Mouse (Mus musculus) lung, adult 18-20 months (tissue): ENCODE data around the gene Sgcd.

Source experiments
- DNase-seq, 2 experiments: peaks; one replicate each; pipeline ENCODE4 v3.0.0; 2022; ENCODE audit warnings: mixed read lengths in 2 of 2

Gene Sgcd

GRCm38 (mm10) chr11:46920244-46920643 lies 1068.5 kb downstream of the Sgcd start:
- no peak for DNase-seq

- no peak for DNase-seq
These were observed 1076.0 kb downstream of the Sgcd start for GRCm38 (mm10) chr11:46912656-46913237.

GRCm38 (mm10) chr11:46904281-46904680 lies 1084.5 kb downstream of the Sgcd start:
- no peak for DNase-seq

- no peak for DNase-seq
These were observed 1099.7 kb downstream of the Sgcd start for GRCm38 (mm10) chr11:46889093-46889492.

GRCm38 (mm10) chr11:46882456-46882855 lies 1106.3 kb downstream of the Sgcd start:
- DNase-seq = no peak

- DNase-seq = no peak
These were observed 1113.0 kb downstream of the Sgcd start for GRCm38 (mm10) chr11:46875774-46876173.

- DNase-seq = no peak
These were observed 1120.2 kb downstream of the Sgcd start for GRCm38 (mm10) chr11:46868594-46868993.

- no peak for DNase-seq
These were observed 1124.0 kb downstream of the Sgcd start for GRCm38 (mm10) chr11:46864809-46865208.

GRCm38 (mm10) chr11:46848221-46848971 lies 1140.4 kb downstream of the Sgcd start:
- no peak for DNase-seq

GRCm38 (mm10) chr11:46847827-46848220 lies 1140.9 kb downstream of the Sgcd start:
- no peak for DNase-seq

- no peak for DNase-seq
These were observed 1142.1 kb downstream of the Sgcd start for GRCm38 (mm10) chr11:46846661-46847060.
